Mouse (Mus musculus): Measurements from ENCODE around the gene Zbtb2. TPM values are rescaled to one million over a fixed set of nuclear protein-coding genes. Genes with fewer than 3 reads are reported as not detected.
"Not testable (repeated sequence)": the region's sequence is repeated elsewhere in the genome, so short reads cannot be mapped to it uniquely, and the experiment has no call there.

Zbtb2 gene
- 1 to 10 TPM; 4.2 to 4.5 TPM for total RNA-seq (2021)
- long read RNA-seq, experiment 1, partial matches to known transcripts = 0 of 3 reads
- long read RNA-seq, experiment 1, other reads (novel, unspliced or antisense) = 0 of 3 reads
- long read RNA-seq, experiment 2, transcript Zbtb2-202 (3 exons, 3,226 nt) = major isoform, 5 of 6 reads
- long read RNA-seq, experiment 2, partial matches to known transcripts = 0 of 6 reads
- long read RNA-seq, experiment 2, other reads (novel, unspliced or antisense) = 1 of 6 reads

DNA sequence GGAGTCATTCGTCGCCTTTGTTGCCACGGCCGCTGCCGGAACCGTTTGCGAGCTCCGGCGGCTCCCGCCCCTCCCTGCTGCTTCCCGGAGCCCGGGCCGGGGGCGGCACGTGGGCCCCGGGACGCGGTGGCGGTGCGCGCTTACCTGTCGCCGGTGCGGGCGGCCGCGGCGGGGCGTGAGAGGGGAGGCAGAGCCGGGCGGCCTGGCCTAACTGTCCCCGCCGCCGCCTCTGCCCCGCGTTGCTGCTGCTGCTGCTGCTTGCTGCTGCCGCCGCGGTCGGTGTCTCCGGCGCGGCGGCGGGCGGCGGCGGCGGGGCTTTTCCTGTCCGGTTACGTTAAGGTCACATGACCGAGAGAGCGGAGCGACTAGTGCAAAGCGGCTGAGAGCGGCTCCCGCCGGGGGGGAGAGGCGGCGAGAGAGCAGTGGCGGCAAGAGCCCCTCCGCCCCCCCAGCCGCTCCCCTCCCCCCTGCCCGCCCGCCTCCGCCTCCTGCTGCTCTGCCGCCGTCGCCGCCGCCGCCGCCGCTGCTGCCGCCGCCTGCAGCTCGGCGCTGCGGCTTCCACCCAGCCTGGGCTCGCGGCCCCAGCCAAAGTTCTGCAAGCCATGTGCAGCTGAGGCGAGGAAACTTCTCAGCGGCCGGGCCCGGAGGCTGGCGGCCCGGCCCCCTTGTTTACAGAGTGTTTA is at the start of gene Zbtb2:
Gene Zbtb2, minus strand, starts transcription at position 408 of the 683 bp plus-strand sequence.
- intact Hi-C loops (cut with DNase I; ENCODE audit: low total_unique reads) = no loop called here
- peak; percentile 76 for DNase-seq

DNA sequence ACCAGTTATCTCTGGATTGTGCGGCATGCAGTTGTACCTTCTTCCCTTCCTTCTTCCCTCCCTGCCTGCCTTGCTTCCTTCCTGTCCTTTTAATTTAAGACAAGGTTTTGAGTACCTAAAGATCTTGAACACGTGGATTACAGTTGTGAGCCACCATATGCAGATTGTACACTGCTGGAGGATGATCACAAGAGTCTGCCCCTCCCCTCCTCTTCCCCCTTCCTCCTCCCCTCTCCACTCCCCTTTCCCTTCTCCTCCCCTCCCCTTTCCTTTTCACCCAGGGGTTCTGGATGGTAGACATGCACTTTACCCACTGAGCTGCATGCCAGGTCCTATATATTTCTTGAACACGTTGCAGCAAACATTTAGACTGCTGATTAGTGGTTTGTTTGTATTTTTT is 47.5 kb upstream of the Zbtb2 start:
- intact Hi-C loops (cut with DNase I; ENCODE audit: low total_unique reads) = no loop called here

DNA sequence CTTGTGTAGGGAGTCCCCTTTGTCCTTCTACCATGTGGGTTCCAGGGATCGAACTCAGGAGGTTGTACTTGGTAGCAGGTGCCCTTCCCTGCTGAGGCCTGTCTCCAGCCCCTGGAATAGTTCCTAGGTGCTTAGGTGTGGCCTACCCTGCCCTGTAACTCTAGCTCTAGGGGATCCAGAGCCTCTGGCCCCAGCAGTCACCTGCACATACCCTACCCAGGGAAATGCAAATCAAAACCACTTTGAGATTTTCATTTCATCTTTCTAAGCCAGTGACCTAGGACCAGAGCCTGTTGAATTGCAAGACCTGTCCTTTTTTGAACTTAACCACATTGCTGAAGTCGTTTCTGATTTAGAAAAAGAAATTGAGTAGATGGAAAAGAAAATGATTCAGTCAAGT is 46.0 kb upstream of the Zbtb2 start:
- DNase-seq; intact Hi-C loops (cut with DNase I; ENCODE audit: low total_unique reads): not testable (repeated sequence)

More for the DNA sequence above, 47.5 kb upstream of the Zbtb2 start:
- DNase-seq = no peak

DNA sequence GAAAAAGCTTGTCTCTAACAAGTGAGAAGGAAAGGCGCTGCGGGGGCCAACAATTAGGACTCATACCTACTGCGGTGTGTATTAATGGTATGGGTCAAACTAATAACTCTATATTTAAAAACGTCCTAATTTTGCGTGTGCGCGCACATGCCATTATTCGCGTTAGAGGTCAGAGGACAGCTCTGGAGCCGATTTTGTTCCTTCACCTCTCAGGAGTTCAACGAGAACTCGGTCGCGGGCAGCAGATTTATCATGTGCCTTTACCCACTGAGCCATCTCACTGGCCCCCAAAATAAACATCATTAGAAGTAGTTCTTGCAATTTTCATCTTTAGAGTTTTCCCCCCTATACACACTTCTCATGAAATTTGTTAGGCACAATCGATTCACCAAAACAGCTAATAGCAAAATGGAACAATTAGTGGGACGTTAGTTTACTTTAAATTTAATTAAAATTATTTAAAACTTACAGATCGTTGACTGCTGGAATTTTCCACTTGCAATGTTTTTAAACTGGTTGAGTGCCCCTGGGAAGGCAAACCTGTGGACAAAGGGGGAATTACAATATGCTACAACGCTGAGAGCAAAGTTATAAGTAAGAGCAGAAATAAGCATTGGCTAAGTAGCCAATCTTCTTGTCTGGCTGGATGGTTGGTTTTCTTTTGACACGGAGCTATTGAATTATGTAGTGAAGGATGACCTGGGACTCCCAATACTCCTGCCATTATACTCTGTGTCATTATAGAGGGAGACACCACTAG is 45.3 kb upstream of the Zbtb2 start:
- no peak for DNase-seq
- intact Hi-C loops (cut with DNase I; ENCODE audit: low total_unique reads) = no loop called here

DNA sequence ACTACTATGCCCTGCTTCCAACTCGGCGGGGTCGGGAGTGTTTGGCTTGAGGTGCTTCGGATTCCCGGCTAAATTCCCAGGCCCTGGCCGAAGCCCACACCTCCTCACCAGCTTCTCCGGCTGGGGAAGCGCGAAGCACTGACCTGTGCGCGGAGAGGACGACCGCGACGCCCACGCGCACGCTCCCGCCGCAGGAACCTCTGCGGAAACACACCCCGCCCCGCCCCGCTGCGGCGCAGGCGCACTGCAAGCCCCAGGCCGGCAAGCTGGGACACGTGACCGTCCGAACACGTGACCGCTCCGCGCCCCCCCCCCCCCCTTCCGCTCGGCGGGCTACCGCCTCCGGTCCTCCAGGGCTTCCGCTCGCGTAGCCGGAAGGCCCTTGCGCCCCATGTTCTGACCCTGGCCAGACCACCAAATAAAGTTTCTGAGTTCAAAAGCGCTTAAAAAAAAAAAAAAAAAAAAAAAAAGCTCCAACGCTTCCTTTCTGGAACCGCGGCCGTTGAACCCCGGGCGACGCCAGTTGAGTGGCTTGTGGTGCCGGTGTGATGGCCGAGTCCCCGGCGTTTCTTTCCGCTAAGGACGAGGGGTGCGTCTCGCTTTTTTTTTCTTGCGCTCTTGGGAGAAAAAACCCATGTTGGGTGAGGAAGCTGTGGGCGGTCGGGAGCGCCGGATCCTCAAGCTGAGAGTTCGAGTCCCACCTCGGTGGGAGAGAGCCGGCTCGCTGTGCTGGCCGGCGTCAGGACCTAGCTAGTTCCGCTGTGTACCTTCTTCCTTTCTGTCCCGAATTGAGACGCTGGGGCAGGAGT is 44.4 kb upstream of the Zbtb2 start, which contains the start of the genes Rmnd1 and Armt1:
Gene Rmnd1, minus strand, starts transcription at position 266 of the 809 bp plus-strand sequence.
Gene Armt1, plus strand, starts transcription at position 345 of the 809 bp plus-strand sequence.
- peak; percentile 96 for DNase-seq
- intact Hi-C loops (cut with DNase I; ENCODE audit: low total_unique reads) = no loop called here

DNA sequence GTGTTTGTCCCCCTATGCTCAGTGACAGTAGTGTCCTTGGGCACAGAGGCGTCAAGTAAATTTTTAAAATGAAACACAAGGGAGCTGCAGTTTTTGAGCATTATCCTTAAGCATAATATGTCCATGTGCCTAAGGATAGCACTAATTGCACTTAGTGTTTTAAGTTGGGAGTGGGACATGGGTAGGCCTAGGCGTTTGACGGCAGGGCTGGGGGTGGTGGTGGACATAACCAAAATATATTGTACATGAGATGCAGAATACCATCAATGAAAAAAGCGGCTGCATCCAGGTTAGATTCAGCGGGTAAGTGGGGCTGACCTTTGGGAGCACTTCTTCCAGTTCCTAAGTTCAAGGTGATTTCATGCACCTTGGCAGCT is 43.8 kb upstream of the Zbtb2 start:
- intact Hi-C loops (cut with DNase I; ENCODE audit: low total_unique reads) = no loop called here
- no peak for DNase-seq

DNA sequence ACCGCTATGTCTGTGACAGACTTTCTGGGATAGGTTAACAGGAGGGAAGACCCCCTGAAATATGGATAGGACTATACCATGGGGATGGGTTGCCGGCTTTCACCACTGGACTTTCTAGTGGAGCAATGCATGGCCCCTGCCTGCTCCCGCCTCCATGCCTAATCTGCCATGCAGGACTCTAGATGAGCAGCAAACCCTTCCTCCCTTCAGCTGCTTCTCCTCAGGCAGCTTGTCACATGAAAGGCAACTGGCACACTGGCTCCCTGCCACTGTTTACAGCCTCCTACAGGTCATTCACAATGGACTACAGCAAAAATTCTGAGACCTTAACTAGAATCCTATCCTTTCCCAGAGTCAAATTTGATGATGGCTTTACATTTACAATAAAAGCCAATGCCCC is 42.9 kb upstream of the Zbtb2 start:
- intact Hi-C loops (cut with DNase I; ENCODE audit: low total_unique reads) = no loop called here
- peak; percentile 18 for DNase-seq

DNA sequence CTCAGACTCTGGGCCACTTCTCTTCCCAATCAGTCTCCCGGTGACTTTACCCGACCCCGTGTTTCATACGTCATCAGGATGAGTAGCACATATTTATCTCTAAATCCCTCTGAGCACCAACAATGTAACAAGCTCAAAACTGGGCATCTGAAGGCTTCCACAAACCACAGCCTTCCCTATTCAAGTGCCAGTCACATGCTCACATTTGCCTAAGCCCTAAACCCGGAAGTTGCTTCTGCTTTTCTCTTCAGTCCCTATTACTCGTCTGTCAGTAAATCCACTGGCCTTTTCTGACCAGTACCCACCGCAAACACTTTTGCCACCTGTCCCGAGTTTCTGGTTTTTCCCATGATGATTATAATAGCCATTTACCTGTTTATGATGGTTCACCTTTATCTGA is 42.5 kb upstream of the Zbtb2 start:
- no peak for DNase-seq

DNA sequence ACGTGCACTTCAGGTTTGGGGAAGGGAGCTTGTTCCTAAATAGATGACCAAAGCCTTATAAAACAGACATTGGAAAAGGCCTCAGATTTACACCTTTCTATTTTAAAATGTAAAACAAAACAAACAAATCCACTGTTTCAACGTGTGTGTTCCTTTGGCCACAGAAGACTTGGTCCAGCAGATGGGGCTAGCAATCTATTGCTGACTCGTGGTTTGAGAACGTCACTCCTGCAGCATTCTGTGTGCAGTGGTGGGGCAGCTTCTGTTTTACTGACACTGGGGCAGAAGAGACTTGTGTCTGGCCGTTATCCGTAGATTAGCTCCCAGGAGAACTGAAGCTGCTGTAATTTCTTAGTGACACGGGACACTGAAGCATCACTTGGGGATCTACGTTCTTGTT is 37.3 kb upstream of the Zbtb2 start:
- peak; percentile 17 for DNase-seq
- intact Hi-C loops (cut with DNase I; ENCODE audit: low total_unique reads) = no loop called here

More for the DNA sequence above, 42.5 kb upstream of the Zbtb2 start:
- intact Hi-C loops (cut with DNase I; ENCODE audit: low total_unique reads) = no loop called here

DNA sequence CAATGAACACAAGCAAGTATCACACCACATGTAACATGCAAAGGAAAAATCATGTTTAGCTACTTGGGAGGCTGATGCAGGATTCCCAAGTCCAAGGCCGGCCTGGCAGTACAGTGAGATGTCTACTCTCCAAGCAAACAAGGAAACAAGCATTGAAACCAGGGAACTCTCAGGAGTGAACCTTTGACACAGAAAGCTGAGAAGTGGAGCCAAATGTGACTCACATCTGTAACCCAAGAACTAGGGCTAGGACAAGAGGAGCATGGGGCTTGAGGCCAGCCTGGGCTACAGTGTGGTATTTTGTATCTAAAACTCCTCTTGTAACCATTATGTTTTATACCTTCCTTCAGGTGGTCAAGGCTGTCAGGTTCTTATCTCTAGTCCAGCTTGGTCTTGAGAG is 19.3 kb upstream of the Zbtb2 start:
- intact Hi-C loops (cut with DNase I; ENCODE audit: low total_unique reads) = no loop called here

DNA sequence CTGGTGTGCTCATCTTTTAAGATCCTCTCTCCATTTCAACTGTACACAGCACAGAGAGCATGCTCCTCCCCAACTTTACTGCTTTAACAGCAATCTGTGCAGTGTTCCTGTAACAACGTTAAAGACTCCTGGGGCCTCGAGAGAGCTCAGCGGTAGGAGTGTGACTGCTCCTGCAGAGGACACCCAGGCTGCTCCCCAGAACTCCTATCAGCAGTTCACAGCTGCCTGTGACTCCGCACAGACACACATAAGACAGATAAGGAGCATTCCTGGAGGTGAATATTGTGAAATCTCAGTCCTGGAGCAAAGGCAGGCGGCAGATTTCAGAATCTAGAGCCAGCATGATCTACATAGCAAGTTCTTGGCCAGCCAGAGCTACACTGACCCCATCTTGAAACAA is 17.6 kb upstream of the Zbtb2 start:
- intact Hi-C loops (cut with DNase I; ENCODE audit: low total_unique reads) = no loop called here
- DNase-seq = no peak

More for the DNA sequence above, 19.3 kb upstream of the Zbtb2 start:
- DNase-seq = no peak

DNA sequence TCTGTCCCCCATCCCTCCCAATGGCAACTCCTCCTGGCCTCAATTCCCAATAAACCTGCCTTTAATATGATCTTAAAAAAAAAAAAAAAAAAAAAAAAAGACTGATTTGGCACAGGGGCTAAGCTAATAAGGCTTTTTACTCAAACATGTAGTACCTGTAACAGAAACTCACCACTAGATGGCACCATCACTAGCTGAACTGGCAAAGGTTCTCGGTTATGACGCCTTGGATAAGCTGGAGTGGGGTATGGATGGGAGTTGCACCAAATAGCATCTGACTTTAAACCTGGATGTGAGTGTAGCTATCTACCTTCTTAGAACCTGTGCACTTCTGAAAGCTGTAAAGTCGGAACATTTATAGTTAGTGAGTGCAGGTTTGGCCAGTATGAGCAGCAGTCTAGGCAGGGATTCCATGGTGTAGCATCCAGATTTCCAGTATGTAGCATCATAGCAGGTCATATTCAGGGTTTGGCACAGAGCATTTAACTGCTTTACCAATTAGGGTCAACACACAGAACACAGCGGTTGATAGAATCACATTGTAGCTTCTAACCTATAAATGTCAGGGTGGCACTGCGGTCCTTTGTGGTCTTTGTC is 17.1 kb upstream of the Zbtb2 start:
- intact Hi-C loops (cut with DNase I; ENCODE audit: low total_unique reads) = no loop called here
- no peak for DNase-seq

DNA sequence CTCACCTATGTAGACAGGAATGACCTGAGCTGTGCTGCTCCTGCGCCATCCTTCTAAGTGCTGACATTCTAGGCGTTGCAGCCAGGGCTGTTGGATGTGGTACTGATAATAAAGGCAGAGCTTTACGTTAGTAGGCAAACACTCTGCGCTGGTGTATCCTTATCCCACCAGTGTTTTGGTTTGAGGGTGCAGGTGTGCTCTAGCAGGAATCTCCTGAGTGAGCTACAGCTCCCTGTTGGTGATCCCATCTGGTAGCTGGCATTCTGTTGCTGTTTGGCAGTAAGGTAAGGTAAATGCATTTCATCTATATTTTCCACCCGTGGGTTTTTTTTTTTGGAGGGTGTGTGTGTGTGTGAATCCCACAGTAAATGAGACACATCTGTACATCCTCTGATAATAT is 10.2 kb upstream of the Zbtb2 start:
- intact Hi-C loops (cut with DNase I; ENCODE audit: low total_unique reads) = no loop called here
- DNase-seq = no peak

DNA sequence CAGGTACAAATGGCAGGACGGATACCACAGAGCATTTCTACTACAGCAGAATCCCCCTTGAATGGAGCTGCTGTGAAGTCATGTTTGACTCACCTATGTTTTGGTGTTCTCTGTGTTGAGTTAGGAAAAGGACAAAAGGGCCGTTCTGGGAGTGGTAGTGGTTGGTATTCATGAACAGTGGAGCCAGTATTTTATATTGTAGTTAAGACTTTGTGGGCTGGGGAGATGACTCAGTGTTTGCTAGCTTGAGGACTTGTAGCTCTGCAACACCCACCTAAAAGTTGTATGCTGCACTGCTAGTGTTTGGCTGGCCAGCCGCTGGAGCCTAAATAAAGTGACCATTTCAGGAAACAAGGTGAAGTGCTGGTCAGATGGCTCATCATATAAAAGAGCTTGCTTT is 7.4 kb upstream of the Zbtb2 start:
- intact Hi-C loops (cut with DNase I; ENCODE audit: low total_unique reads) = no loop called here
- DNase-seq = no peak

DNA sequence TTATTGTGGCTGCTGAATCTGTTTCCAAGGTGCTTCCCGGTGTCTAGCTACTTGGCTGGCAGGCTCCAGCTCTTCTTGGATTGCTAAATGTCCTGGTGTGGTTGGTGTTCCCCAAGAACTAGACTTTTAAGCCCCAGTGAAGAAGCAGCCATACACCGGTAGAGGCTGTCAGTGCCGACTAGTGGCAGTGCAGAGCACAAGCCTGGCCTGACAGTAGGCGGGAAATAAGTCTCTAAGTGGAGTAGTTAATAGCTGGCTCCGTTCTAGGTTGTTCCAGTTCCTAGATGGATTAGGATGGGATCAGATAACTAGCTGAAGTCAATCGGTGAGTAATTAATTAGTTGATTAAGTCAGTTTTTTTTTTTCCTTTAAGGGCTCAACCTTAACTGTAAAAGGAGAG is 3.9 kb upstream of the Zbtb2 start:
- intact Hi-C loops (cut with DNase I; ENCODE audit: low total_unique reads) = no loop called here
- DNase-seq = peak; percentile 33

DNA sequence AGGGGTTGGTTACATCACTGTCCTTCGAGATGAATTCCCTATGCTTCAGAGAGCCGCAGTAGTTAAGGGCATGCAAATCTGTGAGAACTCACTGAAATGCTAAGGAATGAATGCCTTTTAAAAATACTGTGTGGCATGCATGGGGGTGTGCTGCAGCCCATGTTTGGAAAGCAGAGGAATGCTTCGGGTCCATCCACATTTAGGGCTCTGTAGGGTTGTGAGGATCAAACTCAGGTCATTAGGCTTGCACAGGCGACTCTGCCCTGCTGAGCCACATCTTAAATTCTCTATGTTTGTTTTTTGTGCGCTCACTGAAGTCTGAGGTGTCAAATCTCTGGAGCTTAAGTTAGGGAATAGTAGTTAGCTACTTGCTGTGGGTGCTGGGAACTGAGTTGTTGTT is 3.2 kb upstream of the Zbtb2 start:
- no peak for DNase-seq
- intact Hi-C loops (cut with DNase I; ENCODE audit: low total_unique reads) = no loop called here

DNA sequence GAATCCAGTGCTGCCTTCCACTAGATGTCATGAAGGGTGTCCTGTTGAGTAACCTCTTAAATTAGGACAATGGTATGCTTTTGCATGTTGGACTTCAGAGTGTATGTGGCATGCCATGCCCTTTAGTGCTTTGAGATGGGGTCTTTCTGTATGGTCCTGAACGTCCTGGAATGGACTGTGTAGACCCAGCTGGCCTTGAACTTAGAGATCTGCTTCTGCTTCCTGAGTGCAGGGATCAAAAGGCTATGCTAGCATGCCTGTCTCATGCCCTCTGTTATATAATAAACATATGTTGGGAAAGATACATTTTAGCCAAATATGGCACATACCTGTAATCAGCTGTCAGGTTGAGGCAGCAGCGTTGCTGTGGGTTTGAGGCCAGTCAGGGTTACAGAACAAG is 2.6 kb upstream of the Zbtb2 start:
- intact Hi-C loops (cut with DNase I; ENCODE audit: low total_unique reads) = no loop called here
- DNase-seq = no peak

DNA sequence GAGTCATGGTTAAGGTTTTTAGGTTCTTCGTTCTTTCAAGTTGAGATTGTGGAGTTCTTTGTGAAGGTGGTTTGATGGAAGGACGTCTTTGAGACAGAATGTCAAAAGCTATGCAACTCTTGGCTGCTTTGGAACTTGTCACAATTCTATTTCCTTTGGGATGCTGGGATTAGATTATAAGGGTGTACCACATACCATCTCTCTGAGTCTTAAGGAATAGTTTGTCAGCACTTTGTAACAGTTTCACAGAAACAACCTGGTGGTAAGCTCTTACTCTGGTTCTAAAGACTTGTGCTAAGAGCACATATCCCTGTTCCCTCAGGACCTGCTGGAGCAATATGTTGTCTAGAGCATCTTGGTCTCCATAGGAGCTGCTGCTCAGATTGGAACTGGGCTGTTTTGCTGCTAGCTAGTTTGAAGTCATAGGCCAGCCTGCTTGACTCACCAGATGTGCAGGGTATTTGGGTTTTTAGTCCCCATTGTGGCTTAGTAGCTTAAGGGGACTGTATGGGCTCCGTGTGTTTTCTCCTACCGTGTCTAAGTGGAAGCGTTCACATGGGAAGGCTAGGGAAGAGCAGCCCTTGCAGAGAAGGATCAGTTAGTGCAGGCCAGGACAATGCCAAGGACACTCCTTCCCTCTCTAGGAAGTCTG is 1.7 kb upstream of the Zbtb2 start:
- DNase-seq = no peak
- intact Hi-C loops (cut with DNase I; ENCODE audit: low total_unique reads) = no loop called here

DNA sequence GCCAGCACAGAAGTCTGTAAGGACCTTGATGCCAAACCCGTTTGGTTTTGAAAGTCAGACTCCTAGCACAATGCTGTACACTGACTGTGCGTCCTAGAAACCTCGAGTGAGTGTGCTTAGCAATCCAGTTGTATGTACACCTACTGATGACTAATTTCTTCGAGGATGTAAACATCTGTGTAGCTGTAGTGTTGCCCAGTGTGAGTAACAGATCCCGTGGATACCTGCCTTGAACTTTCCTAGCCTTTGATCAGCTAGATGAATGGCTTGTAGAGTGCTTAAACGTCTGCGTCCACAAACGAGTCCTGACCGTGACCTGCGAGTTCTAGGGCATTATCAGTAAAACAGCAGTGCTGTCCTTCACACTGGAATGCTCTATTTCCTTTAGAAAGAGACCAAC is 1.1 kb upstream of the Zbtb2 start:
- no peak for DNase-seq
- intact Hi-C loops (cut with DNase I; ENCODE audit: low total_unique reads) = no loop called here
